Mouse (Mus musculus) lung, postnatal 0 days (tissue): ENCODE results near the gene Cers1.

Experiments used
- CTCF ChIP-seq: IDR thresholded peaks from 2 replicates; pipeline ENCODE4 v1.5.1; 2016; ENCODE audit warnings: antibody characterized with exemption, mild to moderate bottlenecking
- EP300 ChIP-seq: IDR thresholded peaks from 2 replicates; pipeline ENCODE4 v1.6.1; 2016; ENCODE audit warnings: antibody characterized with exemption, mild to moderate bottlenecking, control low read depth

DNA sequence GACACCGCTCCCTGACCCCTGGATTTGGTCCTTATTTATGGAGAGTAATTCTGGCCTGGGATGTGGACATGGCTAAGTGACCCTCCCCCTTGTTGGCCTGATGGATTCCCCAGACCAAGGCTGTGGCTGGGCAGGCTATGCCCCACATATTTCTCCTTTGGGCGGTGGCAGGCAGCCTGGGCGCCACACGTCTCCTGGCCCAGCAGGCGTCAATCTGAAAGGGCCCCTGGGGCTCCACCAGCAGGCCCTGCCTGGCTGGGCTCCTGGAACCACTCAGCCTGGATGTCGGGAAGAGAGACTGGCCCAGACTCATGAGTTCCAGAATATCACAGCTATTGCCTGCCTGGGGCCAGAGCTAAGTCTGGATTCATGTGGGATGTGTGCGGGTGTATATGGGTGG lies 54.9 kb downstream of the Cers1 start:
- TF ChIP-seq CTCF (no peak), EP300 (no peak)
